Mouse (Mus musculus): ENCODE data around the gene Immt. TPM values are rescaled to one million over a fixed set of nuclear protein-coding genes. Genes with fewer than 3 reads are reported as not detected.

The Immt gene
- 82.5 and 88.1 TPM in 2 replicates for polyA plus RNA-seq (2015; fragmentation: Nextera tagmentation; extraction: Ambion mirVana)

- Histone ChIP-seq H3K27me3 (ENCODE audit: insufficient read depth, low read length) (no peaks in the 10 kb centered on the region), H3K27ac (ENCODE audit: low read depth) (peak within 1 kb of the TSS; percentile 98), H3K36me3 (replicated peaks; ENCODE audit: insufficient read depth, low read length) (peaks cover 3% of the 10 kb centered on the region; the same call in 1 of the 2 replicates), H3K9me3 (ENCODE audit: low read length) (no peaks in the 10 kb centered on the region), H3K4me2 (ENCODE audit: low read depth, low read length) (peak within 1 kb of the TSS; percentile 80), H3K9ac (replicated peaks) (peak within 1 kb of the TSS; percentile 85), H3K4me3 (ENCODE audit: low read depth, low read length) (peak within 1 kb of the TSS; percentile 85), H3K4me1 (ENCODE audit: insufficient read depth) (peaks cover 10% of the 10 kb centered on the region)
- TF ChIP-seq CTCF (IDR thresholded peaks at IDR 0.05; ENCODE audit: low read depth) (0 out of 2 replicates have a peak, but pooled peaks have one; percentile 1), EP300 (IDR thresholded peaks at IDR 0.05; ENCODE audit: low read depth) (no peak)
- DNase-seq (peak; percentile 97), ATAC-seq (peak; percentile 98)
- WGBS (ENCODE audit: insufficient replicate concordance) = under 1% methylated on average over 64 of the region's 64 CpGs
These were observed at the start of gene Immt for GRCm38 (mm10) chr6:71830690-71831580. Gene Immt, plus strand, starts transcription at chr6:71831331.

GRCm38 (mm10) chr6:71783165-71783564 lies 48.0 kb upstream of the Immt start:
- no peak overlapping the region for H3K4me3 ChIP-seq (ENCODE audit: low read depth, low read length)
- no peak overlapping the region for H3K27ac ChIP-seq (ENCODE audit: low read depth)
- no peaks in the 10 kb centered on the region for H3K4me1 ChIP-seq (ENCODE audit: insufficient read depth)
- TF ChIP-seq EP300 (IDR thresholded peaks at IDR 0.05; ENCODE audit: low read depth) (no peak), CTCF (IDR thresholded peaks at IDR 0.05; ENCODE audit: low read depth) (no peak)
- DNase-seq (no peak), ATAC-seq (no peak)
- H3K4me2 ChIP-seq (ENCODE audit: low read depth, low read length) = no peak overlapping the region
- H3K9ac ChIP-seq (replicated peaks) = no peak overlapping the region
- H3K36me3 ChIP-seq (replicated peaks; ENCODE audit: insufficient read depth, low read length) = no peaks in the 10 kb centered on the region
- H3K27me3 ChIP-seq (ENCODE audit: insufficient read depth, low read length) = no peaks in the 10 kb centered on the region
- WGBS (ENCODE audit: insufficient replicate concordance) = 87% methylated on average over 5 of the region's 5 CpGs
- H3K9me3 ChIP-seq (ENCODE audit: low read length) = no peaks in the 10 kb centered on the region

GRCm38 (mm10) chr6:71788348-71788747 lies 42.8 kb upstream of the Immt start:
- DNase-seq = no peak
- no peaks in the 10 kb centered on the region for H3K27me3 ChIP-seq (ENCODE audit: insufficient read depth, low read length)
- no peak overlapping the region for H3K4me2 ChIP-seq (ENCODE audit: low read depth, low read length)
- no peaks in the 10 kb centered on the region for H3K36me3 ChIP-seq (replicated peaks; ENCODE audit: insufficient read depth, low read length)
- TF ChIP-seq CTCF (IDR thresholded peaks at IDR 0.05; ENCODE audit: low read depth) (no peak), EP300 (IDR thresholded peaks at IDR 0.05; ENCODE audit: low read depth) (no peak)
- no peaks in the 10 kb centered on the region for H3K9me3 ChIP-seq (ENCODE audit: low read length)
- WGBS (ENCODE audit: insufficient replicate concordance) = 60% methylated on average over 9 of the region's 9 CpGs
- no peak for ATAC-seq
- no peaks in the 10 kb centered on the region for H3K4me1 ChIP-seq (ENCODE audit: insufficient read depth)
- H3K27ac ChIP-seq (ENCODE audit: low read depth) = no peak overlapping the region
- no peak overlapping the region for H3K9ac ChIP-seq (replicated peaks)
- no peak overlapping the region for H3K4me3 ChIP-seq (ENCODE audit: low read depth, low read length)

GRCm38 (mm10) chr6:71791771-71792170 lies 39.4 kb upstream of the Immt start:
- Histone ChIP-seq H3K36me3 (replicated peaks; ENCODE audit: insufficient read depth, low read length) (no peaks in the 10 kb centered on the region), H3K27ac (ENCODE audit: low read depth) (no peak overlapping the region), H3K9ac (replicated peaks) (no peak overlapping the region), H3K9me3 (ENCODE audit: low read length) (no peaks in the 10 kb centered on the region), H3K4me1 (ENCODE audit: insufficient read depth) (no peaks in the 10 kb centered on the region), H3K27me3 (ENCODE audit: insufficient read depth, low read length) (no peaks in the 10 kb centered on the region), H3K4me2 (ENCODE audit: low read depth, low read length) (no peak overlapping the region), H3K4me3 (ENCODE audit: low read depth, low read length) (no peak overlapping the region)
- ATAC-seq (no peak), DNase-seq (no peak)
- WGBS (ENCODE audit: insufficient replicate concordance) = 78% methylated on average over 6 of the region's 6 CpGs
- TF ChIP-seq EP300 (IDR thresholded peaks at IDR 0.05; ENCODE audit: low read depth) (no peak), CTCF (IDR thresholded peaks at IDR 0.05; ENCODE audit: low read depth) (no peak)

- Histone ChIP-seq H3K27ac (ENCODE audit: low read depth) (no peak overlapping the region), H3K4me1 (ENCODE audit: insufficient read depth) (0 out of 2 replicates have a peak, but pooled peaks cover 4% of the 10 kb centered on the region), H3K4me3 (ENCODE audit: low read depth, low read length) (no peak overlapping the region), H3K4me2 (ENCODE audit: low read depth, low read length) (no peak overlapping the region), H3K9me3 (ENCODE audit: low read length) (no peaks in the 10 kb centered on the region), H3K9ac (replicated peaks) (no peak overlapping the region), H3K27me3 (ENCODE audit: insufficient read depth, low read length) (no peaks in the 10 kb centered on the region), H3K36me3 (replicated peaks; ENCODE audit: insufficient read depth, low read length) (no peaks in the 10 kb centered on the region)
- TF ChIP-seq CTCF (IDR thresholded peaks at IDR 0.05; ENCODE audit: low read depth) = no peak
- TF ChIP-seq EP300 (IDR thresholded peaks at IDR 0.05; ENCODE audit: low read depth) = no peak
- 71% methylated on average over 3 of the region's 3 CpGs for WGBS (ENCODE audit: insufficient replicate concordance)
- DNase-seq (no peak), ATAC-seq (no peak)
These were observed 31.7 kb upstream of the Immt start for GRCm38 (mm10) chr6:71799391-71799790.

GRCm38 (mm10) chr6:71801011-71801713 lies 30.0 kb upstream of the Immt start:
- Histone ChIP-seq H3K27ac (ENCODE audit: low read depth) (peak overlapping the region; percentile 44; the same call in 1 of the 2 replicates), H3K9ac (replicated peaks) (no peak overlapping the region)

More at GRCm38 (mm10) chr6:71801011-71801713, 30.0 kb upstream of the Immt start:
- DNase-seq = no peak
- peak overlapping the region; percentile 38 for H3K4me2 ChIP-seq (ENCODE audit: low read depth, low read length)
- no peak for TF ChIP-seq CTCF (IDR thresholded peaks at IDR 0.05; ENCODE audit: low read depth)
- peak; percentile 85 for TF ChIP-seq EP300 (IDR thresholded peaks at IDR 0.05; ENCODE audit: low read depth)
- 0 out of 2 replicates have a peak, but pooled peaks cover 4% of the 10 kb centered on the region for H3K4me1 ChIP-seq (ENCODE audit: insufficient read depth)
- no peaks in the 10 kb centered on the region for H3K36me3 ChIP-seq (replicated peaks; ENCODE audit: insufficient read depth, low read length)
- no peaks in the 10 kb centered on the region for H3K9me3 ChIP-seq (ENCODE audit: low read length)
- H3K4me3 ChIP-seq (ENCODE audit: low read depth, low read length) = no peak overlapping the region
- peak; percentile 87 for ATAC-seq
- no peaks in the 10 kb centered on the region for H3K27me3 ChIP-seq (ENCODE audit: insufficient read depth, low read length)
- WGBS (ENCODE audit: insufficient replicate concordance) = 47% methylated on average over 7 of the region's 7 CpGs
